Mouse (Mus musculus) CH12.LX (cell line): ENCODE results near the gene Bad. TPM values are rescaled to one million over a fixed set of nuclear protein-coding genes. Genes with fewer than 3 reads are reported as not detected.

ENCODE experiments used
- DNase-seq: peaks from one replicate; pipeline ENCODE4 v3.0.0-alpha.2; 2013; ENCODE audit errors: extremely low read depth
- H3K27ac ChIP-seq: 2 replicates; pipeline ENCODE4 v1.5.1; 2012; ENCODE audit warnings: low read depth, mild to moderate bottlenecking, control low read depth, moderate library complexity; ENCODE audit not compliant: insufficient read depth
- H3K27me3 ChIP-seq: replicated peaks from 2 replicates; pipeline ENCODE3; 2012; ENCODE audit warnings: inconsistent platforms
- H3K36me3 ChIP-seq, 2 experiments: replicated peaks in 1 of 2; 2 replicates each; pipeline versions ENCODE3 to v1.6.1; 2012; ENCODE audit warnings: inconsistent platforms in 1 of 2, low read length in 1 of 2, mild to moderate bottlenecking in 1 of 2, mixed read lengths in 1 of 2, moderate library complexity in 1 of 2; ENCODE audit not compliant: control insufficient read depth in 1 of 2, insufficient read depth in 1 of 2
- H3K4me1 ChIP-seq, 2 experiments: 2 replicates each; pipeline ENCODE4 v1.6.1; 2012; ENCODE audit warnings: inconsistent platforms in 1 of 2, moderate library complexity in 1 of 2; ENCODE audit not compliant: insufficient read depth in 2 of 2, control insufficient read depth in 1 of 2
- H3K4me2 ChIP-seq: 2 replicates; pipeline ENCODE4 v1.6.1; 2012; ENCODE audit warnings: low read depth, mild to moderate bottlenecking, control low read depth; ENCODE audit not compliant: poor library complexity, insufficient read depth, severe bottlenecking
- H3K4me3 ChIP-seq, 3 experiments: fragments of 150-350 bp in 1 of 3; sonication (generic) in 1 of 3; replicated peaks in 1 of 3; 2 replicates each; pipeline versions ENCODE3 to v1.5.1; 2011 to 2012; ENCODE audit warnings: low read depth in 2 of 3, low read length in 2 of 3, mild to moderate bottlenecking in 2 of 3, moderate library complexity in 2 of 3, control low read depth in 1 of 3, improper control_type of control experiment in 1 of 3, inconsistent platforms in 1 of 3, mixed read lengths in 1 of 3; ENCODE audit not compliant: poor library complexity in 1 of 3
- H3K79me2 ChIP-seq: replicated peaks from 2 replicates; pipeline ENCODE4 v1.6.1; 2012; ENCODE audit warnings: mild to moderate bottlenecking, moderate library complexity; ENCODE audit not compliant: control insufficient read depth, poor library complexity, insufficient read depth, severe bottlenecking; ENCODE audit errors: extremely low read depth
- H3K9ac ChIP-seq: 2 replicates; pipeline ENCODE4 v1.6.1; 2012; ENCODE audit warnings: low read depth, mild to moderate bottlenecking, control low read depth, moderate library complexity; ENCODE audit not compliant: insufficient read depth
- H3K9me3 ChIP-seq: replicated peaks from 2 replicates; pipeline ENCODE3; 2012; ENCODE audit warnings: low read length, inconsistent platforms, mixed read lengths
- CTCF ChIP-seq, 2 experiments: IDR thresholded peaks in 1 of 2; conservative IDR thresholded peaks in 1 of 2; 2 replicates each; pipeline ENCODE4 v1.5.1; 2011 to 2012; ENCODE audit warnings: low read depth in 2 of 2, low read length in 2 of 2, improper control_type of control experiment in 1 of 2, inconsistent platforms in 1 of 2, mild to moderate bottlenecking in 1 of 2, moderate library complexity in 1 of 2
- ELF1 ChIP-seq: IDR thresholded peaks from 2 replicates; pipeline ENCODE4 v1.6.1; 2014; ENCODE audit warnings: low read depth, mild to moderate bottlenecking, inconsistent platforms, low read length, improper control_type of control experiment
- EP300 ChIP-seq: IDR thresholded peaks from 2 replicates; pipeline ENCODE4 v1.6.1; 2011; ENCODE audit warnings: low read length, improper control_type of control experiment
- ETS1 ChIP-seq: conservative IDR thresholded peaks from 2 replicates; pipeline ENCODE4 v1.6.1; 2012; ENCODE audit warnings: low read depth, mild to moderate bottlenecking, inconsistent platforms, low read length, improper control_type of control experiment, moderate library complexity
- GABPA ChIP-seq: IDR thresholded peaks from 2 replicates; pipeline ENCODE4 v1.6.1; 2012; ENCODE audit warnings: low read depth, low read length, improper control_type of control experiment, inconsistent platforms; ENCODE audit not compliant: insufficient replicate concordance
- HCFC1 ChIP-seq: IDR thresholded peaks from 2 replicates; pipeline ENCODE4 v1.6.1; 2012; ENCODE audit warnings: low read depth, mild to moderate bottlenecking, inconsistent platforms, low read length, improper control_type of control experiment
- IRF4 ChIP-seq: IDR thresholded peaks from 2 replicates; pipeline ENCODE4 v1.6.1; 2014; ENCODE audit warnings: low read depth, mild to moderate bottlenecking, inconsistent platforms, low read length, improper control_type of control experiment
- JUN ChIP-seq: IDR thresholded peaks from 2 replicates; pipeline ENCODE4 v1.6.1; 2011; ENCODE audit warnings: low read depth, mild to moderate bottlenecking, low read length, improper control_type of control experiment, moderate library complexity; ENCODE audit not compliant: insufficient read depth
- KAT2A ChIP-seq: IDR thresholded peaks from 2 replicates; pipeline ENCODE4 v1.6.1; 2012; ENCODE audit warnings: low read length, improper control_type of control experiment, inconsistent platforms; ENCODE audit not compliant: insufficient replicate concordance
- MAFK ChIP-seq: IDR thresholded peaks from 2 replicates; pipeline ENCODE4 v1.6.1; 2011; ENCODE audit warnings: low read length, improper control_type of control experiment; ENCODE audit not compliant: insufficient replicate concordance
- MAX ChIP-seq: IDR thresholded peaks from 2 replicates; pipeline ENCODE4 v1.6.1; 2011; ENCODE audit warnings: low read length, improper control_type of control experiment
- MAZ ChIP-seq: IDR thresholded peaks from 2 replicates; pipeline ENCODE4 v1.6.1; 2012; ENCODE audit warnings: low read depth, mild to moderate bottlenecking, inconsistent platforms, low read length, improper control_type of control experiment, moderate library complexity
- MXI1 ChIP-seq: IDR thresholded peaks from 2 replicates; pipeline ENCODE4 v1.6.1; 2011; ENCODE audit warnings: mild to moderate bottlenecking, low read depth, low read length, improper control_type of control experiment
- MYC ChIP-seq: IDR thresholded peaks from 2 replicates; pipeline ENCODE4 v1.6.1; 2011; ENCODE audit warnings: low read depth, mild to moderate bottlenecking, improper control_type of control experiment, low read length
- NRF1 ChIP-seq: IDR thresholded peaks from 2 replicates; pipeline ENCODE4 v1.6.1; 2014; ENCODE audit warnings: low read depth, mild to moderate bottlenecking, inconsistent platforms, low read length, improper control_type of control experiment, moderate library complexity
- POLR2A ChIP-seq: IDR thresholded peaks from 2 replicates; pipeline ENCODE4 v1.6.1; 2011; ENCODE audit warnings: low read depth, mild to moderate bottlenecking, improper control_type of control experiment, low read length
- POLR2AphosphoS2 ChIP-seq: IDR thresholded peaks from 2 replicates; pipeline ENCODE4 v1.6.1; 2011; ENCODE audit warnings: low read depth, low read length, improper control_type of control experiment
- RAD21 ChIP-seq: IDR thresholded peaks from 2 replicates; pipeline ENCODE4 v1.6.1; 2011; ENCODE audit warnings: low read depth, mild to moderate bottlenecking, low read length, improper control_type of control experiment, moderate library complexity
- SIN3A ChIP-seq: IDR thresholded peaks from 2 replicates; pipeline ENCODE4 v1.6.1; 2012; ENCODE audit warnings: low read length, improper control_type of control experiment, inconsistent platforms
- SMC3 ChIP-seq: IDR thresholded peaks from 2 replicates; pipeline ENCODE4 v1.6.1; 2011; ENCODE audit warnings: low read depth, low read length, improper control_type of control experiment
- TBP ChIP-seq: conservative IDR thresholded peaks from 2 replicates; pipeline ENCODE4 v1.6.1; 2011; ENCODE audit warnings: low read depth, low read length, improper control_type of control experiment
- TCF12 ChIP-seq: IDR thresholded peaks from 2 replicates; pipeline ENCODE4 v1.6.1; 2014; ENCODE audit warnings: low read depth, mild to moderate bottlenecking, inconsistent platforms, low read length, improper control_type of control experiment
- USF1 ChIP-seq: IDR thresholded peaks from 2 replicates; pipeline ENCODE4 v1.6.1; 2014; ENCODE audit warnings: low read depth, mild to moderate bottlenecking, inconsistent platforms, low read length, improper control_type of control experiment
- ZC3H11A ChIP-seq: IDR thresholded peaks from 2 replicates; pipeline ENCODE4 v1.6.1; 2012; ENCODE audit warnings: low read depth, mild to moderate bottlenecking, inconsistent platforms, low read length, improper control_type of control experiment
- dilution Hi-C: fragments of 300-500 bp; cut with MboI; formaldehyde crosslinking; loops from 2 replicates; pipeline ENCODE4 v1.14.3; 2020; ENCODE audit warnings: low sequenced_read_pairs; ENCODE audit not compliant: extremely low pct_unique_long_range_greater_than_20kb, extremely low pct_ligation_motif_present
- in situ Hi-C: fragments of 300-500 bp; cut with MboI; formaldehyde crosslinking; loops from 3 replicates; pipeline ENCODE4 v1.14.3; 2019; ENCODE audit warnings: low sequenced_read_pairs, low pct_ligation_motif_present, low pct_unique_long_range_greater_than_20kb, mixed read lengths
- polyA plus RNA-seq: library from polyadenylated mRNA; unstranded; fragments of >175 nt; gene quantifications from 2 replicates; pipeline ENCODE4 v1.2.1, GENCODE M21; 2012; ENCODE audit warnings: low read depth; ENCODE audit not compliant: insufficient read length
- total RNA-seq, 2 experiments: library from RNA; depleted of rRNA; stranded (reverse); fragments of 300-350 nt in 1 of 2; fragments of >200 nt in 1 of 2; gene quantifications; 2 replicates each; pipeline ENCODE4 v1.2.3; 2012 to 2014

Gene Bad
- total and polyA plus RNA-seq, 3 experiments = 27.7 to 38.0 (median 33.3) TPM

DNA sequence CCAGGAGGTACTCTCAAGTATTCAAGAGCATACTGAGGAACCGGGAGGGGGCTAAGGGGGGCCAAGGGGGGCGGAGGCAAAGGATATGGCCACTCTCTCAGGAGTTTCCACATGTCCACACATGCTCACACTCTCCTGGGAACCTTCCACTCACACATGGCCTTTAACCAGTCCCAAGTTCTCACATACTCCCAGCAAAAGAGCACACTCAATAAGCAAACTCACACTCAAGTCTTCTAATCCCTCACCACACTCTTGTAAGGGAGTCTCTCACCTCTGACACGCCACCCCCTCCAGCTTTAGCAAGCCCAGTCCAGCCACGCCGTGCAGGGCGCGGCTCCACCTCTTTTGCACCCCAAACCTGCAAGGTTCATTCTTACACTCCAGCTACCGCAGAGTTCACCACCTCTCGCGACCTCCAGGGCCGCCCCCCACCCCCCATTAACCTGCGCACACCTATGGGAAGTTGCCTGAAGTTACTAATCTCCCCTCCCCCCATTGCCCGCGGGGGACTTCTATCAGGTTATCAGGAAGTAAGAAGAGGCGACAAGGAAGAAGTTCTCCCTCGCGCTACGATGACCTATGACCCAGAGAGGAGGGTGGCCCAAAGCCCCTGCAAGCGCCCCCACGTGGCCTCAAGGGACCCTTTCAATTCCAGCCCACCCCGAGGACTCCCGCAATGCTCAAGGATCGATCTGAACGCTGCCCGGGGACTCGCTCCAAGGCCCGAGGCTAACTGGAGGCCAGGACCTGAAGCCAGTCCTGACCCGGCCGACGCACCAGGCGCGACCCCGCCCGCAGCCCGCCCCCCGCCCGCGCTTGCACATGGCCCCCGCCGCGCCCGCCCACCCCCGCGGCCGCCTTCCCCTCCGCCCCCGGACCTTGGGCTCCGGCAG is 20.7 kb upstream of the Bad start:
- Histone ChIP-seq H3K9me3 (no peaks in the 10 kb centered on the region), H3K79me2 (0 out of 2 replicates have a peak, but pooled peaks cover 3% of the 10 kb centered on the region), H3K4me3 (peak overlapping the region; percentile 74 to 90 (median 78)), H3K27me3 (peaks cover 3% of the 10 kb centered on the region), H3K4me2 (peak overlapping the region; percentile 80), H3K4me1 (peaks cover 11 to 32% of the 10 kb centered on the region in 2 experiments), H3K36me3 (peaks cover 0 to 33% of the 10 kb centered on the region in 2 experiments), H3K9ac (peak overlapping the region; percentile 81), H3K27ac (peak overlapping the region; percentile 21; the same call in 1 of the 2 replicates)
- TF ChIP-seq MXI1 = 0 out of 2 replicates have a peak, but pooled peaks have one; percentile 16
- TF ChIP-seq MAX = no peak
- peak; percentile 46; the same call in 1 of the 2 replicates for TF ChIP-seq POLR2A
- peak; percentile 71 for TF ChIP-seq ELF1
- TF ChIP-seq ZC3H11A = no peak
- TF ChIP-seq HCFC1 = 0 out of 2 replicates have a peak, but pooled peaks have one; percentile 23
- TF ChIP-seq CTCF (conservative IDR thresholded peaks at IDR 0.05 in 1 of 2, IDR thresholded peaks at IDR 0.05 in 1 of 2; ENCODE audit: low read depth in 2 of 2, low read length in 2 of 2) = peak in 1 of 2 experiments; percentile 31; a peak in 2 of 4 replicates
- TF ChIP-seq SIN3A = peak; percentile 59; the same call in 1 of the 2 replicates
- dilution Hi-C loops (no loop called here), in situ Hi-C loops (loop anchor here (5.0 kb wide), 1 partner anchor 49 kb away; no protein-coding TSS in a partner anchor)
- peak; percentile 56 for DNase-seq

DNA sequence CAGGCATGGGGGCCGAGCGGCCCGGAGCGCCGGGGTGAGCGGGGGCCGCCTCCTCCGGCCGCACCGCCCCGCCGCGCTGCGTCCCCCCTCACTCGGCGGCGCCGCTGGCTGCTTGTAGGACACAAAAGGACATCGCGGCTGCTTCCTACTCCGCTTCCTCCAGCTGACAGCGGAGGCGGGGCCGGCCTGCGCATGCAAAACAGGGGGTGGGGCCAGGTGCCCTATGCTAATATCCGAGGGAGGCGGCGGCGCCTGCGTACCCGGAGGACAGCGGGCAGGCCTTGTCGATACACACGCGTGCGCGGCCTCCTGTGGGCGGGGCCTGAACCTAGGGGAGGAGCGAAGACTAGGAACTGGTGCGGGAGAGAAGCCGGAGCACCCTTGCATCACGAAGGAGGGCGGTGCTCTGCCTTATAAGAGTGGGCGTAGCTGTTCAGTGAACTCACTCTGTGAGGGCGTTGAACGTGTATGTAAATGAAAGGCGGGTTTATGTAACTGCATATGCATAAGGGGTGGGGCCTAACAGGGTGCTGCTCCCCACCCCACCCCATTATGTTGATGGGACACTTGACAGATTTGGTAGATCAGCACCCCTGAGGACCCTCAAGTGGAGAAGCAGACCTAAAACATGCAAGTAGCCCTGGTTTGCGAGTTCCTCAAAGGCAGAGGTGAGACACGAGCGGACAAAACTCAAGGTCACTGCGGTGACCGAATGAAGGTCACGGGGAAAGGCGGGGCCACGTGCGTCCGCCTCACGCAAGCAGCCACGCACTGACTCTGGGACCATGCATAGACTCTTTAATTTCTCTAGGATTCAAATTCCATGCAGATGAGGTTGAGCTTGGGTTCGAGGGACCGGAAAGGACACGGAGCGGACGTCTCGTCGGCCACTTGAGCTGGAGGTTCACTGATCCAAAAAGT is 19.8 kb upstream of the Bad start, which contains the start of gene Esrra:
Gene Esrra (minus strand): TSS at position 167 of the 921 bp plus-strand sequence.
- DNase-seq = peak; percentile 100
- Histone ChIP-seq H3K27me3 (peaks cover 3% of the 10 kb centered on the region), H3K79me2 (0 out of 2 replicates have a peak, but pooled peaks cover 3% of the 10 kb centered on the region), H3K9ac (peak within 1 kb of the TSS; percentile 81), H3K36me3 (peaks cover 0 to 25% of the 10 kb centered on the region in 2 experiments), H3K27ac (peak within 1 kb of the TSS; percentile 21; the same call in 1 of the 2 replicates), H3K9me3 (no peaks in the 10 kb centered on the region), H3K4me1 (peaks cover 11 to 32% of the 10 kb centered on the region in 2 experiments), H3K4me2 (peak within 1 kb of the TSS; percentile 92), H3K4me3 (peak within 1 kb of the TSS; percentile 74 to 90 (median 78))
- dilution Hi-C loops = no loop called here
- in situ Hi-C loops = loop anchor here (5.0 kb wide), 1 partner anchor 50 kb away; no protein-coding TSS in a partner anchor
- TF ChIP-seq MXI1 = peak; percentile 70
- no peak for TF ChIP-seq POLR2AphosphoS2
- TF ChIP-seq TBP = peak; percentile 92
- TF ChIP-seq MAFK = no peak
- TF ChIP-seq RAD21 = no peak
- TF ChIP-seq POLR2A = peak; percentile 64
- no peak for TF ChIP-seq IRF4
- TF ChIP-seq ZC3H11A = no peak
- peak; percentile 90 for TF ChIP-seq MAX
- peak; percentile 49 for TF ChIP-seq ETS1
- TF ChIP-seq USF1 = peak; percentile 32; the same call in 1 of the 2 replicates
- 0 out of 2 replicates have a peak, but pooled peaks have one; percentile 34 for TF ChIP-seq KAT2A
- peak; percentile 99 for TF ChIP-seq NRF1
- peak; percentile 10; the same call in 1 of the 2 replicates for TF ChIP-seq HCFC1
- TF ChIP-seq EP300 = no peak
- no peak for TF ChIP-seq SMC3
- TF ChIP-seq MYC = peak; percentile 89
- TF ChIP-seq ELF1 = peak; percentile 83
- no peak for TF ChIP-seq GABPA
- TF ChIP-seq MAZ = peak; percentile 92
- TF ChIP-seq CTCF (conservative IDR thresholded peaks at IDR 0.05 in 1 of 2, IDR thresholded peaks at IDR 0.05 in 1 of 2; ENCODE audit: low read depth in 2 of 2, low read length in 2 of 2) = no peak
- TF ChIP-seq SIN3A = peak; percentile 95
- TF ChIP-seq TCF12 = 0 out of 2 replicates have a peak, but pooled peaks have one; percentile 29
- TF ChIP-seq JUN = no peak
